Mouse (Mus musculus): ENCODE results near the gene Crkl.

Gene Crkl

DNA sequence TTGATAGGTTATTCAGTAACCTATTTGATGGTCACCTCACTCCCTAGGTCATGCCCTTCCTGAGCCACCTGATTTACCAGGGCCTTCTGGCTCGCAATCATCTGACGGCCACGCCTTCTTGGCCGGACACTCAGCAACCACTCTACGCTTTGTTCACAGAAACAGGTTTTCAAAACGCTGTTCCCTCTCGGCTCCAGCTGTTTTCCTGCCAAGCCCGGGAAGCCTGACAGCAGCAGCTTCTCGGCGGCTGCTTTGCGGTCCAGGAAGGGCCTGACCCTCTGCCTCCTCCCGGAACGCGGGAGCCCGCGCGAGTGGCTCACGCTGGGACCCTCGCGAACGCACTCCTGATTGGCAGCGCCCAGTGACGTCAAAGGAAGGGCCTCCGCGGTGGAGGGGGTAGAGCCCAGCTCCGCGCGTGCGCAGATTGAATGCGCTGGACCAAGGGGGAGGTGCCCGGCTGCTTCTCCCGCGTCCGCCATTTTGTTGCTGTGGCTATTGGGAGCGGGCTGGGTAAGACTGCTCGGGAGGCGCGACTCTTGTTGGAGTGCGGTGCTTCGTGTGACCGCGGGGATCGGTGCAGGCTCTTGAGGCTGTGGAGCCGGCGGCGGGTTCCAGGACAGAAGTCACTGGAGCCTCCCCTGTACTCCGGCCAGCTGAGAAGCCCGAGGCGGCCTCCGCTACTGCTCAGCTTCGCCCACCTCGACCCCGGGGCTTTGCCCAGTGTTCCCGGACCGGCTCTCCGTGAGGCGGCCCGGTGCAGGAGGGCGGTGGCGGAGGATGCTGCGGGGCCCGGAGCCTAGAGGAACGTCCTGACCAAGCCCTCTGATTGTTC lies at the start of gene Crkl:
TSS of gene Crkl (plus strand) at position 447 of the 832 bp plus-strand sequence.
- peak; percentile 98 to 99 for DNase-seq

- peak; percentile 44 to 70 for DNase-seq
These were observed 48.9 kb upstream of the Crkl start for GRCm38 (mm10) chr16:17402855-17403254.

DNA sequence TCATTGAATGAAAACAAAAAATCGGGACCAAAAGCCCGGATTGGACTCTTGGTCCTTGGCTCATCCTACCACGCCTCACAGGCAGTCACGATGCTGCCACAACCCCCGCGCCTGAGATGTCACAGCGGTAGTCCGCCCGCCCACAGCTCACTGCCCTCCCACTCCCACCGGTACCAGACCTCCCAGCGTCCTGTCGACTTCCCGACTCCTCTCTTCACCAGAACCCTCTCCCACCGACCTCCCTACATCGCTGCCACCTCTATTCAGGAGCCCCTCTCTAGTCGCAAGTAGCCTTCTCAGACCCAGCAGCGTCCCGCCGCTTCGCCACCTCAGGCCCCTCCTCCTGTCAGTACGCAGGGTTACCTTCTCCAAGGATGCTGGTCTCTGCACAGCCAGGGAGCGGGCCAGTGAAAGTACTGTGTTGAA lies 46.5 kb upstream of the Crkl start:
- peak; percentile 72 to 78 for DNase-seq

GRCm38 (mm10) chr16:17405736-17406443 lies 45.9 kb upstream of the Crkl start, which contains the start of the genes Snap29 and Pi4ka:
Gene Snap29, plus strand, starts transcription at chr16:17405986.
Gene Pi4ka, minus strand, starts transcription at chr16:17406314.
- peak; percentile 100 for DNase-seq

- peak in 1 of 2 experiments; percentile 19 for DNase-seq
These were observed 45.1 kb upstream of the Crkl start for GRCm38 (mm10) chr16:17406512-17407231.

- DNase-seq: no peak
These were observed 42.7 kb upstream of the Crkl start for GRCm38 (mm10) chr16:17409046-17409445.

- DNase-seq: no peak
These were observed 41.6 kb upstream of the Crkl start for GRCm38 (mm10) chr16:17410209-17410608.

DNA sequence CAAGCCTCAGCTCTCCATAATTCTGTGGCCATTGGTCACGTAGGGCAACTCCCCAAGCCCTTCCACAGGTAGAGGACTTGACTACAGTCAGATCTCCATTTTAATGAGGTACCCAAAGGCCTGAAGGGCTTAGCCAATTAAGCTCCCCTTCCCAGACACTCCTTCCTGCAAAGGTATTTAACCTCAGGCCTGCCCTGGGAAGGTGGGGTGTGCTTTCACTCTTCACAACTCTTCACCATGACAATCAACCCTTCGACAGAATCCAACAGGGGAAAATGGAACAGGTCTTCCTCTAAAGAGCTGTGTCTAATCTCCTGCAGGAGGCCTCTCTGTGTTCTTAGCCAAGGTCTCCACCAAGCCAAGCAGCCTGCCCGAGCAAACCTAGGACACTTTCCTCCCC lies 28.8 kb upstream of the Crkl start:
- DNase-seq: no peak

DNA sequence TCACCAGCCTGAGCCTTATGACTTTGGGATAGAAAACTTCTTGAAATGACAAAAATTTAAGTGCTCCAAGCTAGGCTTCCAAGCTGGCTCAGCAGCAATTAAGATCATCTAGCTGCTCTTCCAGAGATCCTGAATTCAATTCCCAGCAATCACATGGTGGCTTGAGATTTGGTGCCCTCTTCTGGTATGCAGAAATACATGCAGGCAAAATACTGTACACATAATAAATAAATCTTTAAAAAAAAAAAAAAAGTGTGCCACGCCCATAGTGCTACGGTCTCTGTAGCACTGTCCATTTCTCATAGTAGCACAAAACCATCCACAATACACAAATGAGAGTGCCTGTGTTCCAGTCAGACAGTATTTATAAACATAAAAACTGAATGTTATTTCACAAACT lies 19.2 kb upstream of the Crkl start:
- peak in 1 of 2 experiments; percentile 11 for DNase-seq

GRCm38 (mm10) chr16:17452373-17452715 lies 557 bp downstream of the Crkl start:
- peak; percentile 67 to 70 for DNase-seq

DNA sequence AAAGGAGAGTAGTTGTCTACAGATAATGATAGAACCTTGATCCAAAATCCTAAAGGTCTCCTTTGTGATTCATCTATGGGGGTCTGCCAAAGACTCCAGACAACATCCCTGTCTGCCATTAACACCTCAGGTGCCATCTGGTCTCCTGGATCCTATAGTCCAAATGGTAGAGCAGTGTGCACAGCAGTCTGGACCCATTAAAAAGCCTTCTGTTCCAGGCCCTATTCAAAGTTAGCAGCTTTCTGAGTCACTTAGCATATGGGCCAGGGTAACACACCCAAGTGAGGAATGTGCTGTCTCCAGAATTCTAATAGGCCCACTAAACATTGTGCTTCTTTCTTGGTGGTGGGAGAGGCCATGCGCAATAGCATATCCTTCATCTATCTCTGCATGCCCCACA lies 5.1 kb downstream of the Crkl start:
- DNase-seq: no peak

- peak; percentile 33 to 48 for DNase-seq
These were observed 8.5 kb downstream of the Crkl start for GRCm38 (mm10) chr16:17460254-17460653.

GRCm38 (mm10) chr16:17461596-17461995 lies 9.8 kb downstream of the Crkl start:
- no peak for DNase-seq

GRCm38 (mm10) chr16:17463184-17463583 lies 11.4 kb downstream of the Crkl start:
- DNase-seq: no peak

DNA sequence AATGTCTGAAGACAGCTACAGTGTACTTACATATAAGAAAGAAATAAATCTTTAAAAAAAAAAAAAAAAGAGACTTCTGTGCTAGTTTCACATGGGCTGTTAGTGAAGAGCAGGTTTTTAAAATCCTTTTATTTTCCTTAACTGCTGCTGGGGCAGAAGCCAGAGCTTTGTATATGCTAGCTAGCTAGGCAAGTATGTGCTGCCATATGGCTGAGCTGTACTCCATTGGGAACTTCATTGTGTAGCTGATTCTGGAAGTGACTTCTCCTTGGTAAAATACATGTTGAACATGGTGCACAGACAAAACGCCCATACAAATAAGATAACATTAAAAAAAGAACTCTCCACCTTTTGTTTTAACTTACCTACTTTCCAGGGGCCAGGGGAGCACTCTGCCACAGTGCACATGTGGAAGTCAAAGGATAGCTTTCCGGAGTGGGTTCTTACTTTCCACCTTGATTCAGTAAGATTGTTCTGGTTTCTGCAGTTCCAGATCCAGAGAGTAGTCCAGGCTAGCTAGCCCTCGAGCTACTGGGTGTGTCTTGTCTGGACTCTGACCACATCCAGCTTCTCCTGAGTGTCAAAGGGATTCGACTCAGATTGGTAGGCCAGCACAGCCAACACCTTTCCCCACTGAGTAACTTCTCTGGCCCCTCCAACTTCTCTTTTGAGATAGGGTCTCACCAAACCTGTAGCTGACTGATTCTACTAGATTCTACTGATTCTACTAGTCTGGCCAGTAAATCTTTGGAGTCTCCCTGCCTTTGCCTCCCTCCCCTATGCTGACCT lies 15.3 kb downstream of the Crkl start:
- no peak for DNase-seq

DNA sequence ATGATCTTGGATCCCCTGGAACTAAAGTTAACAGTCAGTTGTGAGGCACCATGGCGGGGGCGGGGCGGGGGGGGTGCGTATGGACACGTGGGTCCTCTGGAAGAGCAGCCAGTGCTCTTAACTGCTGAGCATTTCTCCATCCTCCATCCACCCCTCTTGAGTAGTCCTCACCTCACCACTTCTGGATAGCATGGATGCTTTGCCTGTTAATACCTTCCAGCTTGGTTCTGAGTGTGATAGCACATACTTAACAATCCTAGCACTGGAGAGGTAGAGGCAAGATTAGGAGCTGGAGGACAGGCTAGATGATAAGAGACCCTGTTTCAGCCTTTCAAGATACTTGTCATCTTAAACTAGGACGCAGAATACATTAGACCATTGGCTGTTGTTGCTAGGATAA lies 20.7 kb downstream of the Crkl start:
- DNase-seq: no peak

GRCm38 (mm10) chr16:17474091-17474490 lies 22.3 kb downstream of the Crkl start:
- DNase-seq: peak; percentile 65 to 66

DNA sequence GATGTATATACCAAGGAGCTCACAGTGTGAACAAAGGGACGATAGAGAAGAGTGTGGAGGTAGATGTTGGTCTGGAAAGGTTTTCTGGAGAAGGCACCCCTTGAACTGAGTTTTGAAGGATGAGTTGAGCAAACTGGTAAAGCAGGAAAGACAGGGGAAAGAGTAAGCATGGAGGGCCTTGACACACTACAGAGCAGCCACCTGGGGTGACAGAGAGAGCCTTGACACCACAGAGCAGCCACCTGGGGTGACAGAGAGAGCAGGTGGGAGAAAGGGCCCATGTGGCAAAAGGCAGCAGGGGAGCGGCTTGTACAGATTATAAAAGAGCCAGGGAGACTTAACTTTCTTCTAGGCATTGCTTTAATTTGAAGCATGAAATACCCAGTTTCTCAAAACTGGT lies 23.0 kb downstream of the Crkl start:
- no peak for DNase-seq

GRCm38 (mm10) chr16:17475326-17475725 lies 23.5 kb downstream of the Crkl start:
- DNase-seq: no peak

DNA sequence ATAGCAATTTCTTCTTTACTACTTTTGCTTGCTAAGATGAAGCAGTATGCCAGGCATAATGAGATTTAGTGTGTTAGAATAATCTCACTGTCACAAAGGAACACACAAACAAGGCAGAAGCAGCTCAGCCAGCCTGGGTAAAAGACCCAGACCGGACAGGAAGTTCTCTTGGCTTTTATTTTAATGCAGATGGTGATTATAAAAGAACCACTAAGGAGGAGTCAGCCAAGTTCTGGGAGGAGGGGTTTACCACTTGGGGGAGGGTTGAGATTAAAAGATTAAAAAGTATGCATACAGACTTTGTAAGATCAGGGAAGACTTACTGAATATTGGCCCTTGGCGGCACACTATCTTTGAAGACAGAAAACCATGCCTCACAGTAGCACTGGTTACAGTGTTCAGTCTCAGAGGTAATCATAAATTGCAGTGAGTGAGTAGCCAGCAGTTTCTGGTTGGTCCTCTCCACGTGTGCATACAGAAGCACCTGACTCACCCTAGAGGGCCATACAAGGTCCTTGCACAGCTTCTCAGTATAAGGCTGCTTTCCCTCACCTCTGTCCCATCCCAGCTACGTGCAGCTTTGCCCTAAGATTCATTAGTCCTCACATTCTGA lies 26.6 kb downstream of the Crkl start:
- no peak for DNase-seq

DNA sequence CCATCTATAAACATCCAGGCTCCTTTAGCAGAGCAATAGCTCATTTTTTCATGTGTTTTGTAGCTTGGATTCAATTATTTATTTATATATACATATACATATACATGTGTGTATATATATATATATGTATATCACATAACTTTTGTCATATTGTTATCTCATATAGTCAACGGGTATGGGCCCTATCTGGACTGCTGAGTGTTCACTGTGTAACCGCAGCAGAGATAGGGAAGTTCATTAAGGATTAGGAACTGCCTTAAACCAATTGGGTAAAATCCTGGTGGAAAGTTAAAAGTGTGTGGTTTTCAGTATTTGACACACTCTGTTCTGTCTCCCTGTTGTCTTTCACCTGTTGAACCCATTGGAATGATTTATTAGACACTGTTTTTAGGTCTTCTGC lies 29.7 kb downstream of the Crkl start:
- no peak for DNase-seq

- DNase-seq: peak in 1 of 2 experiments; percentile 50
These were observed 34.7 kb downstream of the Crkl start for GRCm38 (mm10) chr16:17486505-17486904.

Data from cerebellum, postnatal 14 days (tissue).